In genomic region chr2:112460557-112460956, GRCm38 (mm10) we compare ENCODE assay signal across 16 mouse cellular contexts. TPM values are rescaled to one million over a fixed set of nuclear protein-coding genes. Genes with fewer than 3 reads are reported as not detected.
"Had no signal": no experiment of that assay in that cellular context is flagged by ENCODE, and none has a peak within 500 bp of the region (broad histone marks: within the 10 kb centered on the region; RNA-seq: fewer than 3 reads in every experiment).

No protein-coding gene starts in this region.

- H3K27me3 ChIP-seq: limb, embryonic 12.5 days; liver, embryonic 15.5 days; megakaryocyte, embryonic 14.5 days had no signal

- H3K27ac ChIP-seq: limb, embryonic 12.5 days; liver, embryonic 15.5 days; macrophage had no signal

- H3K9me3 ChIP-seq: liver, embryonic 15.5 days; megakaryocyte, embryonic 14.5 days had no signal

- H3K4me3 ChIP-seq: limb, embryonic 12.5 days; liver, embryonic 15.5 days; megakaryocyte, embryonic 14.5 days had no signal

- DNase-seq: kidney, adult 8-10 months; kidney, postnatal 10 days; kidney, postnatal 4 days; lung, adult 2 months; lung, postnatal 10 days; right cerebral cortex, postnatal 14 days; thymus, postnatal 4 days had no signal

- H3K4me2 ChIP-seq: limb, embryonic 12.5 days; liver, embryonic 15.5 days; midbrain, embryonic 11.5 days had no signal

- ATAC-seq: intestine, embryonic 16.5 days; midbrain, embryonic 16.5 days had no signal

- H3K9ac ChIP-seq: limb, embryonic 12.5 days; liver, embryonic 15.5 days had no signal

RNA-seq across cellular contexts. Expression of gene Chrm5, which starts 20.0 kb away (rescaled TPM):
- total RNA-seq: liver, adult 2 months had no signal
- polyA plus RNA-seq: intestine, embryonic 16.5 days; limb, embryonic 12.5 days; liver, adult 2 months; liver, embryonic 15.5 days; lung, adult 2 months; macrophage; midbrain, embryonic 11.5 days; spleen, adult 2 months had no signal
